Mouse (Mus musculus) stomach, embryonic 15.5 days (tissue): ENCODE results near the gene Clec5a. TPM values are rescaled to one million over a fixed set of nuclear protein-coding genes. Genes with fewer than 3 reads are reported as not detected.

Source experiments
- ATAC-seq: fragments of 200-750 bp; cut with Nextera tagmentation; 2 replicates; pipeline ENCODE4 v1.8.0; 2017; ENCODE audit warnings: low read depth, moderate number of reproducible peaks, moderate TSS enrichment; ENCODE audit not compliant: insufficient read depth, low FRiP score
- H3K27ac ChIP-seq: fragments of 300-500 bp; sonication (generic); 2 replicates; pipeline ENCODE4 v1.5.1; 2015; ENCODE audit warnings: mild to moderate bottlenecking, inconsistent platforms
- H3K27me3 ChIP-seq: fragments of 300-500 bp; sonication (generic); replicated peaks from 2 replicates; pipeline ENCODE4 v1.6.1; 2015; ENCODE audit warnings: inconsistent platforms
- H3K36me3 ChIP-seq: fragments of 300-500 bp; sonication (generic); 2 replicates; pipeline ENCODE4 v1.6.1; 2015; ENCODE audit warnings: inconsistent platforms
- H3K4me1 ChIP-seq: fragments of 300-500 bp; sonication (generic); 2 replicates; pipeline ENCODE4 v1.6.1; 2015; ENCODE audit warnings: inconsistent platforms
- H3K4me2 ChIP-seq: fragments of 300-500 bp; sonication (generic); 2 replicates; pipeline ENCODE4 v1.6.1; 2015; ENCODE audit warnings: mild to moderate bottlenecking, inconsistent platforms
- H3K4me3 ChIP-seq: fragments of 300-500 bp; sonication (generic); replicated peaks from 2 replicates; pipeline ENCODE4 v1.5.1; 2015; ENCODE audit warnings: inconsistent platforms
- H3K9ac ChIP-seq: fragments of 300-500 bp; sonication (generic); 2 replicates; pipeline ENCODE4 v1.6.1; 2015; ENCODE audit warnings: inconsistent platforms
- H3K9me3 ChIP-seq: fragments of 300-500 bp; sonication (generic); 2 replicates; pipeline ENCODE4 v1.6.1; 2016; ENCODE audit warnings: inconsistent platforms
- WGBS: fragments of 180-500 bp; shearing (Covaris S2); methylation state at CpG from one replicate; pipeline ENCODE4 v1.1.7; 2015; 5-methylcytosine and 5-hydroxymethylcytosine counted together
- polyA plus RNA-seq: library from polyadenylated mRNA; unstranded; fragments of >200 nt; fragmentation: Nextera tagmentation; extraction: Ambion mirVana; gene quantifications from 2 replicates; pipeline ENCODE4 v1.2.1, GENCODE M21; 2015

Gene Clec5a
- polyA plus RNA-seq, 1 experiment from 2014 or later, result 2.1 TPM

DNA sequence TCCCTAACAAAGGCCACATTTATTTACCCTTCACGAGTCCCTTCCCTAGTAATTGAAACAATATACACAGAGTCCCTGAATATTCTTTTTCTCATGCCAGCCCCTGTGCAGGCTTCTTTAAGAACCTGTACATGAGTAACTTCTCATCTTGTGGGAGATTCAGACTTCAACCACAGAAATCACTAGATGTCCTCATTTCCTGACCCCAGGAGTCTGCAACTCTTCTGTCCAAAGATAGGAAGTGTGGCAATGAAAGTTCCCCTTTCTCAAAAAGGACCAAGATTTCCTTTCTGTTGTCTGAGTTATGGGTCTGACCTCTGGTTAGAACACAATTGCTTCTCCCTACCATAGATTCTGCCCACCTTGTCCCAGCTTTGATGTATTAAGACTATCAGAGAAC, 9.3 kb downstream of the Clec5a start:
- H3K9me3 ChIP-seq, result no peaks in the 10 kb centered on the region
- no peaks in the 10 kb centered on the region for H3K27me3 ChIP-seq
- H3K4me3 ChIP-seq, result no peak overlapping the region
- 70% methylated on average over 1 of the region's 1 CpGs for WGBS
- H3K27ac ChIP-seq, result no peak overlapping the region
- H3K4me1 ChIP-seq, result no peaks in the 10 kb centered on the region
- H3K9ac ChIP-seq, result no peak overlapping the region
- no peaks in the 10 kb centered on the region for H3K36me3 ChIP-seq
- no peak overlapping the region for H3K4me2 ChIP-seq
- ATAC-seq, result no peak

DNA sequence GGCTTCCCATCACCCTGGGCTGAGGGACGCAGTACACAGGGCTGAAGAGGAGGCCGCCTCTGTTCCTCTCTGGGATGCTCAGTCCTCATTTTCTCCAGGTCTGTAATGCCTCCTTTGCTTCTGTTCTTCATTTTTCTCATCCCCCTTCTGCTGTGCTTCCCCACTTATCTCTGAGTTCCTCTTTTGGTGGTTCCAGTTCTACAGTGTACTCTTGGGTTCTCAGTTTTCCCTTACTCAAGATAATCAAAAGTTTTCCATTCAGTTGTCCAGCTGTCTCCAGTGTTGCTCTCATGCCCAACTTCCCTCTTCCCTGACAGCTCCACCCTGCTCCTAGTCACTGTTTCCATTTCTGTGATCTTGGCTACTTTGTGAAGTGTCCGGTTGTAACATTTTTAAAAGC, 12.0 kb downstream of the Clec5a start:
- no peak overlapping the region for H3K27ac ChIP-seq
- no peaks in the 10 kb centered on the region for H3K27me3 ChIP-seq
- no peaks in the 10 kb centered on the region for H3K36me3 ChIP-seq
- H3K4me1 ChIP-seq, result no peaks in the 10 kb centered on the region
- no peak overlapping the region for H3K9ac ChIP-seq
- H3K4me2 ChIP-seq, result no peak overlapping the region
- H3K9me3 ChIP-seq, result no peaks in the 10 kb centered on the region
- 67% methylated on average over 3 of the region's 3 CpGs for WGBS
- no peak for ATAC-seq
- no peak overlapping the region for H3K4me3 ChIP-seq

DNA sequence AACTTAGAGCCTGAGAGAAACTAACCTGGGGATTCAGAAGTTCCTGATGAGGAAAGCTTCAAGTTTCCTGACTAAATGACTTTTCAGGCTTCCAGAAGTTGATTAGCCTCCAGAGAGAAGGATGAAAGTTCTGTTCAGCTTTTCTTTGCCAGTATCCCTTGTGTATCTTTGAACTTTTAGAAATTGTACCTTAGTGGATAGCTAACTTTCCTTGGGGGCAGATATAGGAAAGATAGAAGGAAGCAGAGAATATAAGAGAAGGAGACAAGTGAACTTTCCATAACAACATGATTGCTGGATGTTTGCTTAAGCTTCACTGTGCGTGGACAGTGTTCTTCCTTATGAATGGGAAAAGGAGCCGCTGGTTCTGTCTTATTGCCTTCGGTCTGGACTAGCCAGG, 16.4 kb downstream of the Clec5a start, which contains the start of gene Olfr460:
TSS of gene Olfr460 (plus strand) at position 301 of the 400 bp plus-strand sequence.
- no peak for ATAC-seq
- H3K27me3 ChIP-seq, result no peaks in the 10 kb centered on the region
- no peaks in the 10 kb centered on the region for H3K36me3 ChIP-seq
- 79% methylated on average over 3 of the region's 3 CpGs for WGBS
- no peak within 1 kb of the TSS for H3K4me2 ChIP-seq
- no peak within 1 kb of the TSS for H3K9ac ChIP-seq
- H3K27ac ChIP-seq, result no peak within 1 kb of the TSS
- H3K9me3 ChIP-seq, result no peaks in the 10 kb centered on the region
- no peak within 1 kb of the TSS for H3K4me3 ChIP-seq
- no peaks in the 10 kb centered on the region for H3K4me1 ChIP-seq

DNA sequence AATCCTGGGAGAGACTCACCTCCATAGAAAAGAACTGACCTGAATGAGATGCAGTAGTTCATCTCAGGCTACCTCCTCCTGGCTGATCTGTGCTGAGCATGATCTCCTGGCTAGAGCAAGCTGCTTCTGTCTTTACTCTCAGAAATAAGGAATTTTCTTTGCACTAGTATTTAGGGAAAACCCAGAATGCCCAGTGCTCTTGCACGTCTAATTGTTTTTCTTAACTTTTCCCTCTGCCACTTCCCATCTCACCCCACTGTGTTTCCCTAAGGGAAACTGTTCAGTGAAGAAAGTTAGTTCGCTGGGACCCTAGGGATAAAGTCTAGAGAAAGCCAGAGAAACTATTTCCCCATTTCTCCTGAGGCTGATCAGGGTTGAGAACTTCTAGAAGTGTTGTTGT, 30.7 kb downstream of the Clec5a start, which contains the start of gene Olfr461:
TSS of gene Olfr461 (minus strand) at position 101 of the 400 bp plus-strand sequence.
- Histone ChIP-seq H3K36me3 (no peaks in the 10 kb centered on the region), H3K27ac (no peak within 1 kb of the TSS), H3K9ac (no peak within 1 kb of the TSS), H3K4me3 (no peak within 1 kb of the TSS), H3K4me1 (no peaks in the 10 kb centered on the region), H3K9me3 (no peaks in the 10 kb centered on the region), H3K4me2 (no peak within 1 kb of the TSS), H3K27me3 (no peaks in the 10 kb centered on the region)
- WGBS, result 69% methylated on average over 2 of the region's 2 CpGs
- ATAC-seq, result no peak

DNA sequence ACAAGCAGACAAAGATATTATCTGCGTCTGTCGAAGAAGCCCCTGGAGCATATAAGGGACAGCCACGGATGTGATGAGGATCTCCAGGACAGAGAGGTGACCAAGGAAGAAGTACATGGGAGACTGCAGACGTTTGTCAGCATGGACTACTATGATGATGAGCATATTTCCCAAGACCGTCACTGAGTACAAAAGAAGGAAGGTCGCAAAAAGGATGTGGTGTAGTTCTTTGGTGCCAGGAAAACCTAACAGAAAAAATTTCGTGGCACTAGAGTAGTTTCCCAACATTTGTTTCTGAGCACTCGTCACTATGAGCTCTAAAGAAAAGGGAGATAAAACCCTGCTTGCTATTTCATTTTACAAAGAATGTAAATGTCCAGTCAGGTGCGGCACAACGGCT, 40.9 kb downstream of the Clec5a start:
- Histone ChIP-seq H3K9me3 (no peaks in the 10 kb centered on the region), H3K4me2 (no peak overlapping the region), H3K36me3 (no peaks in the 10 kb centered on the region), H3K27me3 (no peaks in the 10 kb centered on the region), H3K4me3 (no peak overlapping the region), H3K27ac (no peak overlapping the region), H3K4me1 (no peaks in the 10 kb centered on the region), H3K9ac (no peak overlapping the region)
- 78% methylated on average over 10 of the region's 10 CpGs for WGBS
- no peak for ATAC-seq

Other genes with a start within 250 kb of the Clec5a start
- 13.7 and 16.0 TPM in 2 replicates for gene E330009J07Rik, start 149.7 kb downstream of the Clec5a start, polyA plus RNA-seq
- gene Wee2, start 146.7 kb downstream of the Clec5a start, polyA plus RNA-seq, result 0.05 and 0.09 TPM in 2 replicates
- gene Ssbp1, start 114.5 kb downstream of the Clec5a start, polyA plus RNA-seq, result 159 and 178 TPM in 2 replicates
- gene Tas2r137, start 94.6 kb downstream of the Clec5a start, polyA plus RNA-seq, result not detected in 2 replicates
- gene Tas2r108, start 92.3 kb downstream of the Clec5a start, polyA plus RNA-seq, result not detected in 2 replicates
- gene Prss37, start 66.3 kb downstream of the Clec5a start, polyA plus RNA-seq, result not detected in 2 replicates
- gene Olfr461, start 30.8 kb downstream of the Clec5a start, polyA plus RNA-seq, result not detected in 2 replicates
- not detected in 2 replicates for gene Olfr460, start 16.3 kb downstream of the Clec5a start, polyA plus RNA-seq
- not detected in 2 replicates for gene Tas2r138, start 27.5 kb upstream of the Clec5a start, polyA plus RNA-seq
- 5.4 and 6.6 TPM in 2 replicates for gene Mgam, start 43.0 kb upstream of the Clec5a start, polyA plus RNA-seq